Mouse (Mus musculus) embryonic fibroblast, embryonic 13.5 days (primary cell): ENCODE measurements around the gene Apmap. TPM values are rescaled to one million over a fixed set of nuclear protein-coding genes. Genes with fewer than 3 reads are reported as not detected.

Experiments
- H3K27ac ChIP-seq: 2 replicates; pipeline ENCODE4 v1.5.1; 2012; ENCODE audit warnings: low read length, control low read depth, inconsistent platforms; ENCODE audit not compliant: insufficient read depth
- H3K4me1 ChIP-seq: 2 replicates; pipeline ENCODE4 v1.6.1; 2011; ENCODE audit warnings: low read length; ENCODE audit not compliant: control insufficient read depth, insufficient read depth
- H3K4me3 ChIP-seq: 2 replicates; pipeline ENCODE4 v1.5.1; 2011; ENCODE audit warnings: mild to moderate bottlenecking, control low read depth, low read length; ENCODE audit not compliant: insufficient read depth
- CTCF ChIP-seq: IDR thresholded peaks from 2 replicates; pipeline ENCODE4 v1.5.1; 2011; ENCODE audit warnings: mild to moderate bottlenecking, control low read depth, low read length, moderate library complexity, borderline replicate concordance; ENCODE audit not compliant: insufficient read depth
- POLR2A ChIP-seq: IDR thresholded peaks from 2 replicates; pipeline ENCODE4 v1.6.1; 2011; ENCODE audit warnings: low read depth, mild to moderate bottlenecking, control low read depth, low read length, moderate library complexity
- polyA plus RNA-seq: library from polyadenylated mRNA; stranded (reverse); fragments of >200 nt; gene quantifications from 2 replicates; pipeline ENCODE4 v1.2.4, GENCODE M21; 2011; ENCODE audit warnings: low read depth; ENCODE audit not compliant: missing spikeins, insufficient read length

Gene Apmap
- polyA plus RNA-seq, 1 experiment = 19.4 TPM

GRCm38 (mm10) chr2:150646411-150647121 is 38.2 kb upstream of the Apmap start:
- Histone ChIP-seq H3K4me3 (no peak overlapping the region), H3K4me1 (no peaks in the 10 kb centered on the region), H3K27ac (no peak overlapping the region)
- TF ChIP-seq POLR2A (no peak), CTCF (no peak)

GRCm38 (mm10) chr2:150645225-150645624 is 36.9 kb upstream of the Apmap start:
- no peaks in the 10 kb centered on the region for H3K4me1 ChIP-seq
- TF ChIP-seq CTCF (no peak), POLR2A (no peak)
- H3K27ac ChIP-seq = no peak overlapping the region
- H3K4me3 ChIP-seq = no peak overlapping the region

GRCm38 (mm10) chr2:150643726-150644415 is 35.5 kb upstream of the Apmap start:
- no peak for TF ChIP-seq POLR2A
- TF ChIP-seq CTCF = no peak
- H3K27ac ChIP-seq = no peak overlapping the region
- no peaks in the 10 kb centered on the region for H3K4me1 ChIP-seq
- no peak overlapping the region for H3K4me3 ChIP-seq

- Histone ChIP-seq H3K4me1 (no peaks in the 10 kb centered on the region), H3K27ac (no peak overlapping the region), H3K4me3 (no peak overlapping the region)
- TF ChIP-seq POLR2A = no peak
- no peak for TF ChIP-seq CTCF
Measured at GRCm38 (mm10) chr2:150643166-150643565, 34.8 kb upstream of the Apmap start.

- TF ChIP-seq POLR2A (no peak), CTCF (no peak)
Measured at GRCm38 (mm10) chr2:150638370-150638733, 30.0 kb upstream of the Apmap start.

GRCm38 (mm10) chr2:150637702-150638369 is 29.5 kb upstream of the Apmap start:
- H3K4me3 ChIP-seq = no peak overlapping the region
- no peaks in the 10 kb centered on the region for H3K4me1 ChIP-seq
- no peak overlapping the region for H3K27ac ChIP-seq
- TF ChIP-seq CTCF (no peak), POLR2A (no peak)

More at GRCm38 (mm10) chr2:150638370-150638733, 30.0 kb upstream of the Apmap start:
- H3K4me3 ChIP-seq = no peak overlapping the region
- no peaks in the 10 kb centered on the region for H3K4me1 ChIP-seq
- H3K27ac ChIP-seq = no peak overlapping the region

- no peak overlapping the region for H3K4me3 ChIP-seq
- H3K27ac ChIP-seq = no peak overlapping the region
- TF ChIP-seq POLR2A (no peak), CTCF (no peak)
- no peaks in the 10 kb centered on the region for H3K4me1 ChIP-seq
Measured at GRCm38 (mm10) chr2:150635877-150636446, 27.6 kb upstream of the Apmap start.

- Histone ChIP-seq H3K27ac (no peak overlapping the region), H3K4me1 (no peaks in the 10 kb centered on the region), H3K4me3 (no peak overlapping the region)
- TF ChIP-seq CTCF = no peak
- TF ChIP-seq POLR2A = no peak
Measured at GRCm38 (mm10) chr2:150629255-150629654, 20.9 kb upstream of the Apmap start.

- no peaks in the 10 kb centered on the region for H3K4me1 ChIP-seq
- no peak overlapping the region for H3K4me3 ChIP-seq
- no peak overlapping the region for H3K27ac ChIP-seq
- TF ChIP-seq POLR2A (no peak), CTCF (no peak)
Measured at GRCm38 (mm10) chr2:150627140-150627539, 18.8 kb upstream of the Apmap start.
